Mouse (Mus musculus): ENCODE measurements around the gene Fignl2. TPM values are rescaled to one million over a fixed set of nuclear protein-coding genes. Genes with fewer than 3 reads are reported as not detected.

Gene Fignl2
- total and polyA plus RNA-seq, 2 experiments from 2014 or later = 0.12 to 3.9 TPM

DNA sequence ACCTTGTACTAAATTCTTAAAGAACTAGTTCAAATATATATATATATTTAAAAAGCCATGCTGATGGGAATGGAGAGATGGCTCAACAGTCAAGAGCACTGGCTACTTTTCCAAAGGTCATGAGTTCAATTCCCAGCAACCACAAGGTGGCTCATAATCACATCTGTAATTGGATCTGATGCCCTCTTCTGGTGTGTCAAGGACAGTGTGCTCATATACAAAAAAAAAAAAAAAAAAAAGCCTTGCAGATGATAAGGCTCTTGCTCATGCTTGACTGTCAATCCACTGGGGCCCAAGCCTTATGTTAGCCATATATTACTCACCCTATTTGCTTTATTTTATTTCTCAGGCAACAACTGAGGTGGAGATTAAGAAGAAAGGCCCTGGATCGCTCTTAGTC lies 76.7 kb downstream of the Fignl2 start:
- 89% methylated on average over 1 of the region's 1 CpGs for WGBS
- H3K9me3 ChIP-seq (replicated peaks; ENCODE audit: control insufficient read depth, low read length) = no peaks in the 10 kb centered on the region
- ATAC-seq (ENCODE audit: insufficient read depth, low read depth) = no peak
- H3K36me3 ChIP-seq (replicated peaks; ENCODE audit: control insufficient read depth, insufficient read depth, low read length) = no peaks in the 10 kb centered on the region
- DNase-seq (ENCODE audit: low spot score) = no peak
- H3K4me2 ChIP-seq (ENCODE audit: low read depth, low read length) = no peak overlapping the region
- peaks cover 2% of the 10 kb centered on the region; the same call in 1 of the 2 replicates for H3K4me1 ChIP-seq (ENCODE audit: control insufficient read depth, insufficient read depth)
- H3K4me3 ChIP-seq (ENCODE audit: low read depth, low read length) = no peak overlapping the region
- H3K27me3 ChIP-seq (ENCODE audit: control insufficient read depth, insufficient read depth, low read length) = 0 out of 2 replicates have a peak, but pooled peaks cover 11% of the 10 kb centered on the region
- no peak overlapping the region for H3K27ac ChIP-seq (ENCODE audit: low read depth)
- TF ChIP-seq CTCF (IDR thresholded peaks at IDR 0.05; ENCODE audit: low read depth) (no peak), EP300 (IDR thresholded peaks at IDR 0.05; ENCODE audit: low read depth) (no peak)
- no peak overlapping the region for H3K9ac ChIP-seq (replicated peaks; ENCODE audit: low read depth, low read length)

Other genes starting within 250 kb of the Fignl2 start
- gene Scn8a, start 208.7 kb downstream of the Fignl2 start, total RNA-seq (2014; rRNA removed; ENCODE audit: low replicate concordance) = not detected in 2 replicates
- gene Scn8a, start 208.7 kb downstream of the Fignl2 start, polyA plus RNA-seq (2015; fragmentation: Nextera tagmentation; extraction: Ambion mirVana) = 0.11 and 0.16 TPM in 2 replicates
- not detected in 2 replicates for gene Gm47841, start 31.2 kb downstream of the Fignl2 start, total RNA-seq (2014; rRNA removed; ENCODE audit: low replicate concordance)
- gene Gm47841, start 31.2 kb downstream of the Fignl2 start, polyA plus RNA-seq (2015; fragmentation: Nextera tagmentation; extraction: Ambion mirVana) = not detected in 2 replicates
- gene Ankrd33, start 37.2 kb upstream of the Fignl2 start, total RNA-seq (2014; rRNA removed; ENCODE audit: low replicate concordance) = not detected in 2 replicates
- gene Ankrd33, start 37.2 kb upstream of the Fignl2 start, polyA plus RNA-seq (2015; fragmentation: Nextera tagmentation; extraction: Ambion mirVana) = not detected in 2 replicates
- 18.6 and 36.0 TPM in 2 replicates for gene Acvrl1, start 50.0 kb upstream of the Fignl2 start, total RNA-seq (2014; rRNA removed; ENCODE audit: low replicate concordance)
- 9.3 and 10.4 TPM in 2 replicates for gene Acvrl1, start 50.0 kb upstream of the Fignl2 start, polyA plus RNA-seq (2015; fragmentation: Nextera tagmentation; extraction: Ambion mirVana)
- 22.3 and 25.9 TPM in 2 replicates for gene Acvr1b, start 95.5 kb upstream of the Fignl2 start, total RNA-seq (2014; rRNA removed; ENCODE audit: low replicate concordance)
- 5.2 and 5.8 TPM in 2 replicates for gene Acvr1b, start 95.5 kb upstream of the Fignl2 start, polyA plus RNA-seq (2015; fragmentation: Nextera tagmentation; extraction: Ambion mirVana)
- gene Grasp, start 145.6 kb upstream of the Fignl2 start, total RNA-seq (2014; rRNA removed; ENCODE audit: low replicate concordance) = 8.0 and 21.3 TPM in 2 replicates
- gene Grasp, start 145.6 kb upstream of the Fignl2 start, polyA plus RNA-seq (2015; fragmentation: Nextera tagmentation; extraction: Ambion mirVana) = 2.0 and 2.3 TPM in 2 replicates
- gene Nr4a1, start 175.7 kb upstream of the Fignl2 start, total RNA-seq (2014; rRNA removed; ENCODE audit: low replicate concordance) = 40.2 and 56.0 TPM in 2 replicates
- gene Nr4a1, start 175.7 kb upstream of the Fignl2 start, polyA plus RNA-seq (2015; fragmentation: Nextera tagmentation; extraction: Ambion mirVana) = 7.4 and 8.6 TPM in 2 replicates
- gene Atg101, start 205.7 kb upstream of the Fignl2 start, total RNA-seq (2014; rRNA removed; ENCODE audit: low replicate concordance) = 43.7 and 61.6 TPM in 2 replicates
- gene Atg101, start 205.7 kb upstream of the Fignl2 start, polyA plus RNA-seq (2015; fragmentation: Nextera tagmentation; extraction: Ambion mirVana) = 48.6 and 53.4 TPM in 2 replicates
- 6.5 and 8.4 TPM in 2 replicates for gene 6030408B16Rik, start 214.6 kb upstream of the Fignl2 start, total RNA-seq (2014; rRNA removed; ENCODE audit: low replicate concordance)
- 6.4 and 8.1 TPM in 2 replicates for gene 6030408B16Rik, start 214.6 kb upstream of the Fignl2 start, polyA plus RNA-seq (2015; fragmentation: Nextera tagmentation; extraction: Ambion mirVana)